38 mouse cellular contexts compared by ENCODE assay signal in genomic region chr11:89803974-89804373, GRCm38 (mm10). TPM values are rescaled to one million over a fixed set of nuclear protein-coding genes. Genes with fewer than 3 reads are reported as not detected.
"Had no signal": no experiment of that assay in that cellular context is flagged by ENCODE, and none has a peak within 500 bp of the region (broad histone marks: within the 10 kb centered on the region; RNA-seq: fewer than 3 reads in every experiment).

No protein-coding gene starts in this region.

- H3K36me3 ChIP-seq: heart, embryonic 10.5 days; heart, embryonic 12.5 days; heart, embryonic 13.5 days; heart, embryonic 15.5 days; hindbrain, embryonic 10.5 days; hindbrain, embryonic 12.5 days; hindbrain, embryonic 13.5 days; hindbrain, embryonic 15.5 days; intestine, embryonic 15.5 days; kidney, embryonic 15.5 days had no signal

- H3K9me3 ChIP-seq: heart, embryonic 10.5 days; heart, embryonic 12.5 days; heart, embryonic 13.5 days; heart, embryonic 15.5 days; hindbrain, embryonic 10.5 days; hindbrain, embryonic 12.5 days; hindbrain, embryonic 13.5 days; hindbrain, embryonic 15.5 days; intestine, embryonic 15.5 days; kidney, embryonic 15.5 days had no signal

- H3K4me3 ChIP-seq: heart, embryonic 12.5 days; heart, embryonic 15.5 days; hindbrain, embryonic 10.5 days; hindbrain, embryonic 12.5 days; hindbrain, embryonic 13.5 days; hindbrain, embryonic 15.5 days; intestine, embryonic 15.5 days; kidney, embryonic 15.5 days; layer of hippocampus, adult 2 months had no signal

- H3K27ac ChIP-seq: heart, embryonic 10.5 days; heart, embryonic 13.5 days; heart, embryonic 15.5 days; hindbrain, embryonic 10.5 days; hindbrain, embryonic 12.5 days; intestine, embryonic 15.5 days; kidney, embryonic 15.5 days; kidney, postnatal 0 days; layer of hippocampus, adult 2 months had no signal

- H3K4me2 ChIP-seq: hindbrain, embryonic 12.5 days; hindbrain, embryonic 13.5 days; hindbrain, embryonic 14.5 days; hindbrain, embryonic 15.5 days; intestine, embryonic 15.5 days; kidney, embryonic 15.5 days had no signal

- H3K27me3 ChIP-seq: hindbrain, embryonic 12.5 days; hindbrain, embryonic 13.5 days; hindbrain, embryonic 15.5 days; intestine, embryonic 15.5 days; kidney, embryonic 15.5 days had no signal

- H3K9ac ChIP-seq: heart, embryonic 13.5 days; heart, embryonic 15.5 days; hindbrain, embryonic 12.5 days; hindbrain, embryonic 13.5 days; hindbrain, embryonic 14.5 days; hindbrain, embryonic 15.5 days; intestine, embryonic 15.5 days; kidney, embryonic 15.5 days had no signal

- ATAC-seq: hindbrain, postnatal 0 days; inflammation-experienced regulatory T-cells, adult 6 months; intestine, embryonic 15.5 days; intestine, embryonic 16.5 days; intestine, postnatal 0 days had no signal

- DNase-seq: heart, postnatal 10 days; heart, postnatal 14 days; heart, postnatal 36 days; heart, postnatal 4 days; kidney, adult 11 months; kidney, adult 18-20 months; kidney, adult 2 months; kidney, adult 8-10 months; kidney, adult 9 months; kidney, postnatal 10 days; kidney, postnatal 14 days; kidney, postnatal 25 days; kidney, postnatal 36 days; kidney, postnatal 4 days; layer of hippocampus, adult 9-11 months; layer of hippocampus, postnatal 36 days had no signal

RNA-seq across cellular contexts. Expression of gene Ankfn1, which starts 26.5 kb away (rescaled TPM):
- total RNA-seq: heart, postnatal 10 days; heart, postnatal 25 days; heart, postnatal 36 days; heart, postnatal 4 days; hematopoietic stem cell, adult 5-6 weeks had no signal
- polyA plus RNA-seq: heart, embryonic 12.5 days; heart, embryonic 14.5 days; heart, postnatal 0 days; inflammation-experienced regulatory T-cells, adult 6 months; intestine, postnatal 0 days; large intestine, adult 2 months had no signal
